Mouse (Mus musculus) thymus, adult 2 months (tissue): ENCODE data around the gene Smarcd2.

ENCODE experiments used
- CTCF ChIP-seq: fragments of 200-500 bp; IDR thresholded peaks from 2 replicates; pipeline ENCODE4 v1.5.1; 2012; ENCODE audit warnings: mild to moderate bottlenecking, control low read depth, low read length, moderate library complexity, borderline replicate concordance; ENCODE audit not compliant: control insufficient read depth, poor library complexity, insufficient read depth; ENCODE audit errors: extremely low read depth
- POLR2A ChIP-seq: fragments of 200-500 bp; IDR thresholded peaks from 2 replicates; pipeline ENCODE4 v1.6.1; 2012; ENCODE audit warnings: mild to moderate bottlenecking, low read length, control low read depth, moderate library complexity; ENCODE audit not compliant: control insufficient read depth, poor library complexity, insufficient read depth; ENCODE audit errors: extremely low read depth

- no peak for TF ChIP-seq POLR2A
- TF ChIP-seq CTCF: no peak
These were observed 9.7 kb upstream of the Smarcd2 start for GRCm38 (mm10) chr11:106282452-106282851.
